Mouse (Mus musculus) MEL (cell line): ENCODE data around the gene Tent4b. TPM values are rescaled to one million over a fixed set of nuclear protein-coding genes. Genes with fewer than 3 reads are reported as not detected.

Experiments
- DNase-seq: peaks from one replicate; pipeline ENCODE4 v3.0.0; 2011; ENCODE audit warnings: low read depth, low spot score
- H3K27ac ChIP-seq: 2 replicates; pipeline ENCODE4 v1.5.1; 2012; ENCODE audit warnings: low read depth, mild to moderate bottlenecking, control low read depth, low read length, moderate library complexity; ENCODE audit not compliant: control insufficient read depth
- H3K27me3 ChIP-seq, 2 experiments: fragments of 150-350 bp in 1 of 2; sonication (generic) in 1 of 2; 2 replicates each; pipeline ENCODE4 v1.6.1; 2012; ENCODE audit warnings: low read length in 2 of 2, mild to moderate bottlenecking in 2 of 2, improper control_type of control experiment in 1 of 2, moderate library complexity in 1 of 2; ENCODE audit not compliant: insufficient read depth in 2 of 2, control insufficient read depth in 1 of 2
- H3K36me3 ChIP-seq, 2 experiments: 2 replicates each; pipeline ENCODE4 v1.6.1; 2012 to 2014; ENCODE audit warnings: low read length in 2 of 2, improper control_type of control experiment in 1 of 2, inconsistent platforms in 1 of 2, mild to moderate bottlenecking in 1 of 2; ENCODE audit not compliant: insufficient read depth in 2 of 2, control insufficient read depth in 1 of 2
- H3K4me1 ChIP-seq, 2 experiments: fragments of 150-350 bp in 1 of 2; sonication (generic) in 1 of 2; 2 replicates each; pipeline ENCODE4 v1.6.1; 2012; ENCODE audit warnings: low read length in 2 of 2, improper control_type of control experiment in 1 of 2, mild to moderate bottlenecking in 1 of 2; ENCODE audit not compliant: insufficient read depth in 2 of 2, control insufficient read depth in 1 of 2
- H3K4me3 ChIP-seq, 2 experiments: fragments of 150-350 bp in 1 of 2; sonication (generic) in 1 of 2; 2 replicates each; pipeline ENCODE4 v1.5.1; 2012; ENCODE audit warnings: low read depth in 2 of 2, low read length in 2 of 2, mild to moderate bottlenecking in 2 of 2, moderate library complexity in 2 of 2, control low read depth in 1 of 2, improper control_type of control experiment in 1 of 2; ENCODE audit not compliant: control insufficient read depth in 1 of 2, insufficient read depth in 1 of 2
- H3K79me2 ChIP-seq: 2 replicates; pipeline ENCODE4 v1.6.1; 2012; ENCODE audit warnings: mild to moderate bottlenecking, low read length, moderate library complexity; ENCODE audit not compliant: control insufficient read depth, poor library complexity, insufficient read depth
- H3K9ac ChIP-seq: 2 replicates; pipeline ENCODE4 v1.6.1; 2012; ENCODE audit warnings: low read depth, mild to moderate bottlenecking, control low read depth, low read length, moderate library complexity; ENCODE audit not compliant: control insufficient read depth, poor library complexity, severe bottlenecking
- H3K9me3 ChIP-seq: fragments of 150-350 bp; sonication (generic); replicated peaks from 2 replicates; pipeline ENCODE4 v1.6.1; 2012; ENCODE audit warnings: mild to moderate bottlenecking, low read length, improper control_type of control experiment, moderate library complexity; ENCODE audit not compliant: insufficient read depth
- CHD1 ChIP-seq: IDR thresholded peaks from 2 replicates; pipeline ENCODE4 v1.6.1; 2012; ENCODE audit warnings: low read depth, mild to moderate bottlenecking, inconsistent platforms, low read length, improper control_type of control experiment
- CHD2 ChIP-seq: IDR thresholded peaks from 2 replicates; pipeline ENCODE4 v1.6.1; 2011; ENCODE audit warnings: low read length, improper control_type of control experiment
- CTCF ChIP-seq, 3 experiments: IDR thresholded peaks in 2 of 3; conservative IDR thresholded peaks in 1 of 3; 2 replicates each; pipeline ENCODE4 v1.5.1; 2011 to 2012; ENCODE audit warnings: low read length in 3 of 3, low read depth in 2 of 3, mild to moderate bottlenecking in 2 of 3, improper control_type of control experiment in 1 of 3, inconsistent platforms in 1 of 3, mixed read lengths in 1 of 3, moderate library complexity in 1 of 3; ENCODE audit not compliant: control insufficient read depth in 1 of 3, insufficient read depth in 1 of 3, poor library complexity in 1 of 3, severe bottlenecking in 1 of 3
- E2F4 ChIP-seq: IDR thresholded peaks from 2 replicates; pipeline ENCODE4 v1.6.1; 2011; ENCODE audit warnings: low read depth, low read length, improper control_type of control experiment, borderline replicate concordance
- ELF1 ChIP-seq: IDR thresholded peaks from 2 replicates; pipeline ENCODE4 v1.6.1; 2014; ENCODE audit warnings: low read depth, mild to moderate bottlenecking, inconsistent platforms, low read length, improper control_type of control experiment, moderate library complexity
- GATA1 ChIP-seq: IDR thresholded peaks from 2 replicates; pipeline ENCODE4 v1.6.1; 2011; ENCODE audit warnings: low read depth, low read length, improper control_type of control experiment
- KAT2A ChIP-seq: conservative IDR thresholded peaks from 2 replicates; pipeline ENCODE4 v1.6.1; 2012; ENCODE audit warnings: low read depth, low read length, improper control_type of control experiment, inconsistent platforms
- MAX ChIP-seq: IDR thresholded peaks from 2 replicates; pipeline ENCODE4 v1.6.1; 2011; ENCODE audit warnings: low read length, improper control_type of control experiment
- MXI1 ChIP-seq: IDR thresholded peaks from 2 replicates; pipeline ENCODE4 v1.6.1; 2011; ENCODE audit warnings: mild to moderate bottlenecking, low read depth, low read length, improper control_type of control experiment
- MYB ChIP-seq: IDR thresholded peaks from 2 replicates; pipeline ENCODE4 v1.6.1; 2011; ENCODE audit warnings: mild to moderate bottlenecking, low read depth, low read length, improper control_type of control experiment
- NELFE ChIP-seq: IDR thresholded peaks from 2 replicates; pipeline ENCODE4 v1.6.1; 2011; ENCODE audit warnings: low read depth, low read length, improper control_type of control experiment
- NRF1 ChIP-seq: IDR thresholded peaks from 2 replicates; pipeline ENCODE4 v1.6.1; 2014; ENCODE audit warnings: low read depth, mild to moderate bottlenecking, inconsistent platforms, low read length, improper control_type of control experiment, moderate library complexity; ENCODE audit not compliant: poor library complexity, insufficient read depth, severe bottlenecking
- RAD21 ChIP-seq: IDR thresholded peaks from 2 replicates; pipeline ENCODE4 v1.6.1; 2011; ENCODE audit warnings: mild to moderate bottlenecking, low read depth, low read length, improper control_type of control experiment
- RCOR1 ChIP-seq: IDR thresholded peaks from 2 replicates; pipeline ENCODE4 v1.6.1; 2012; ENCODE audit warnings: low read depth, mild to moderate bottlenecking, inconsistent platforms, low read length, improper control_type of control experiment
- SMC3 ChIP-seq: IDR thresholded peaks from 2 replicates; pipeline ENCODE4 v1.6.1; 2011; ENCODE audit warnings: low read depth, low read length, improper control_type of control experiment
- USF1 ChIP-seq: IDR thresholded peaks from 2 replicates; pipeline ENCODE4 v1.6.1; 2014; ENCODE audit warnings: low read depth, mild to moderate bottlenecking, inconsistent platforms, low read length, improper control_type of control experiment, moderate library complexity
- ZC3H11A ChIP-seq: IDR thresholded peaks from 2 replicates; pipeline ENCODE4 v1.6.1; 2012; ENCODE audit warnings: low read depth, mild to moderate bottlenecking, inconsistent platforms, low read length, improper control_type of control experiment
- polyA plus RNA-seq, 2 experiments: library from polyadenylated mRNA; stranded (reverse) in 1 of 2; unstranded in 1 of 2; fragments of >175 nt in 1 of 2; fragments of >200 nt in 1 of 2; gene quantifications; 2 replicates each; pipeline versions ENCODE4 v1.2.1 to v1.2.4; 2012; ENCODE audit warnings: low replicate concordance in 2 of 2, low read depth in 1 of 2; ENCODE audit not compliant: insufficient read length in 2 of 2, insufficient read depth in 1 of 2, missing spikeins in 1 of 2
- total RNA-seq: library from RNA; depleted of rRNA; stranded (reverse); fragments of 300-350 nt; gene quantifications from 2 replicates; pipeline ENCODE4 v1.2.3, GENCODE M21; 2012

Tent4b gene
- total and polyA plus RNA-seq, 3 experiments: 25.9 to 45.3 TPM; not detected in 1

- Histone ChIP-seq H3K27ac (no peak overlapping the region), H3K9me3 (no peaks in the 10 kb centered on the region), H3K4me3 (no peak overlapping the region), H3K36me3 (peaks cover 0 to 30% of the 10 kb centered on the region in 2 experiments; a peak in 2 of 4 replicates), H3K4me1 (no peaks in the 10 kb centered on the region), H3K27me3 (no peaks in the 10 kb centered on the region), H3K79me2 (no peaks in the 10 kb centered on the region), H3K9ac (no peak overlapping the region)
- TF ChIP-seq RAD21 (peak; percentile 46), MYB (no peak), CTCF (IDR thresholded peaks at IDR 0.05 in 2 of 3, conservative IDR thresholded peaks at IDR 0.05 in 1 of 3; ENCODE audit: control insufficient read depth in 1 of 3, insufficient read depth in 1 of 3, low read depth in 2 of 3, low read length in 3 of 3, poor library complexity in 1 of 3, severe bottlenecking in 1 of 3) (peak; percentile 73 to 87 (median 82)), ZC3H11A (peak; percentile 27; the same call in 1 of the 2 replicates), SMC3 (peak; percentile 52), NRF1 (no peak)
- peak; percentile 82 for DNase-seq
These were observed 37.6 kb upstream of the Tent4b start for GRCm38 (mm10) chr8:88161439-88161838.

- Histone ChIP-seq H3K27ac (no peak overlapping the region), H3K4me3 (no peak overlapping the region), H3K4me1 (no peaks in the 10 kb centered on the region), H3K79me2 (no peaks in the 10 kb centered on the region)
- DNase-seq: no peak
- TF ChIP-seq NRF1 (no peak), GATA1 (no peak), MAX (no peak), MYB (no peak), NELFE (no peak)
- TF ChIP-seq, all 39 proteins: peak for 0
- H3K36me3 ChIP-seq: no peaks in the 10 kb centered on the region; a peak in 1 of 4 replicates
- no peaks in the 10 kb centered on the region for H3K9me3 ChIP-seq
- H3K9ac ChIP-seq: no peak overlapping the region
- H3K27me3 ChIP-seq: no peaks in the 10 kb centered on the region
These were observed 23.7 kb upstream of the Tent4b start for GRCm38 (mm10) chr8:88175264-88175663.

GRCm38 (mm10) chr8:88177291-88177690 lies 21.7 kb upstream of the Tent4b start:
- Histone ChIP-seq H3K27me3 (no peaks in the 10 kb centered on the region), H3K36me3 (no peaks in the 10 kb centered on the region; a peak in 1 of 4 replicates), H3K27ac (no peak overlapping the region), H3K4me1 (no peaks in the 10 kb centered on the region), H3K9ac (no peak overlapping the region), H3K79me2 (no peaks in the 10 kb centered on the region), H3K4me3 (no peak overlapping the region), H3K9me3 (no peaks in the 10 kb centered on the region)
- DNase-seq: no peak
- no peak for TF ChIP-seq KAT2A
- TF ChIP-seq ZC3H11A: no peak
- TF ChIP-seq RAD21: no peak
- TF ChIP-seq MXI1: no peak
- no peak for TF ChIP-seq RCOR1
- TF ChIP-seq USF1: no peak
- TF ChIP-seq E2F4: no peak
- no peak for TF ChIP-seq CHD2
- TF ChIP-seq CHD1: no peak
- no peak for TF ChIP-seq ELF1
